Mouse (Mus musculus): ENCODE measurements at regions not wholly inside any gene's neighbourhood (a gene's known extent, or its start where the extent isn't known, plus 50 kb on each side); places are given as distances from the start of the nearest gene placed in this dataset.
A peak's percentile ranks its signal among the peaks of the same experiment; 100 is the strongest.

GRCm38 (mm10) chr1:129219098-129219497 is 54.0 kb upstream of the Thsd7b start:
- DNase-seq (ENCODE audit: low spot score) (no peak), ATAC-seq (ENCODE audit: low FRiP score, low read depth) (no peak)
- H3K27me3 ChIP-seq (ENCODE audit: control insufficient read depth, insufficient read depth, low read length), result no peaks in the 10 kb centered on the region
- no peak for TF ChIP-seq POLR2A (IDR thresholded peaks at IDR 0.05; ENCODE audit: borderline replicate concordance, extremely low read depth, insufficient read depth, insufficient read length)
- H3K4me3 ChIP-seq (replicated peaks; ENCODE audit: low read length), result no peak overlapping the region
- no peaks in the 10 kb centered on the region for H3K9me3 ChIP-seq (ENCODE audit: control insufficient read depth, low read length)
- no peak overlapping the region for H3K27ac ChIP-seq (replicated peaks; ENCODE audit: low read depth, low read length)
- 88% methylated on average over 2 of the region's 2 CpGs for WGBS
- H3K4me2 ChIP-seq (replicated peaks; ENCODE audit: low read depth, low read length, severe bottlenecking), result no peak overlapping the region
- no peak overlapping the region for H3K9ac ChIP-seq (ENCODE audit: low read depth, low read length, severe bottlenecking)
- H3K4me1 ChIP-seq (ENCODE audit: control insufficient read depth, insufficient read depth, low read length), result no peaks in the 10 kb centered on the region
- H3K36me3 ChIP-seq (ENCODE audit: control insufficient read depth, insufficient read depth, low read length), result no peaks in the 10 kb centered on the region

DNA sequence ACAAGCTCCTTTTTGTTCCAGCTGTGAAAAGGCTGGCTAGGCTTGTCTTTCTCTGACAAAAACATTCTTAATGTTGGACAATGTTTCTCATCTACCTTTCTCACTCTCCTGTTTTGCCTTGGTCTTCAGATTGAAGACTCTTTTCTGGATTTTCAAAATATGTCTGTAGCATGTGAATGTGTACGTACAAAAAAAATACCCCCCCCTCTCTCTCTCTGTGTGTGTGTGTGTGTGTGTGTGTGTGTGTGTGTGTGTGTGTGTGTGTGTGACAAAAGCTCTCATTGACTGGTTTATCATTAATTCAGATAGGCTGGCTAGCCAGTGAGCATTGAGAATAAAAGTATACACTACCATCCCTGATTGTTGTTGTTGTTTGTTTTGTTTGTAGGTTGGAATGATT is 64.3 kb upstream of the Thsd7b start:
- no peak overlapping the region for H3K4me3 ChIP-seq (replicated peaks; ENCODE audit: low read length)
- H3K36me3 ChIP-seq (ENCODE audit: control insufficient read depth, insufficient read depth, low read length), result no peaks in the 10 kb centered on the region
- no peaks in the 10 kb centered on the region for H3K27me3 ChIP-seq (ENCODE audit: control insufficient read depth, insufficient read depth, low read length)
- no peaks in the 10 kb centered on the region for H3K9me3 ChIP-seq (ENCODE audit: control insufficient read depth, low read length)
- H3K4me2 ChIP-seq (replicated peaks; ENCODE audit: low read depth, low read length, severe bottlenecking), result no peak overlapping the region
- no peak overlapping the region for H3K9ac ChIP-seq (ENCODE audit: low read depth, low read length, severe bottlenecking)
- no peaks in the 10 kb centered on the region for H3K4me1 ChIP-seq (ENCODE audit: control insufficient read depth, insufficient read depth, low read length)
- 100% methylated on average over 1 of the region's 1 CpGs for WGBS
- ATAC-seq (ENCODE audit: low FRiP score, low read depth) (no peak), DNase-seq (ENCODE audit: low spot score) (no peak)
- TF ChIP-seq POLR2A (IDR thresholded peaks at IDR 0.05; ENCODE audit: borderline replicate concordance, extremely low read depth, insufficient read depth, insufficient read length), result no peak
- no peak overlapping the region for H3K27ac ChIP-seq (replicated peaks; ENCODE audit: low read depth, low read length)

DNA sequence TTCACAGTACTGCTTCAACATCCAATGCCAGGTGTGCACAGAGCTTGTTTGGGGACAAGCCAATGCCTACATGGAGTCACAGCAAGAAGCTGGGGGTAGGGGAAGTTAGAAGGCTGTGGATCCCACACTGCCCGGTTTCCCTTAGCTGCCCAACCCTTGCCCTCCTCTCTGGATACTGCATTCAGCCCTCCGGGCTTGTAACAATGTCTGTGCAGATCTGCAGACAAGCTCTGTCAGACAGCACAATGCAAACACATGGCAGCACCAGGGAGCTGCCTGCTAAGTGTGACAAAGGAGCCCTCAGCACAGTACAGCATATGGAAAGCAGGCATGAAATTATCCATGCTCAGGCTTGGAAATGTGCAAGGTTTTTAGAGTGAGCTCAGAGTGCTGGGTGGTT is 64.7 kb upstream of the Thsd7b start:
- no peaks in the 10 kb centered on the region for H3K36me3 ChIP-seq (ENCODE audit: control insufficient read depth, insufficient read depth, low read length)
- no peak for TF ChIP-seq POLR2A (IDR thresholded peaks at IDR 0.05; ENCODE audit: borderline replicate concordance, extremely low read depth, insufficient read depth, insufficient read length)
- no peaks in the 10 kb centered on the region for H3K4me1 ChIP-seq (ENCODE audit: control insufficient read depth, insufficient read depth, low read length)
- DNase-seq (ENCODE audit: low spot score) (peak; percentile 14), ATAC-seq (ENCODE audit: low FRiP score, low read depth) (no peak; the same call in 1 of the 2 replicates)
- no peak overlapping the region for H3K9ac ChIP-seq (ENCODE audit: low read depth, low read length, severe bottlenecking)
- no peak overlapping the region for H3K27ac ChIP-seq (replicated peaks; ENCODE audit: low read depth, low read length)
- 65% methylated on average over 2 of the region's 2 CpGs for WGBS
- H3K4me3 ChIP-seq (replicated peaks; ENCODE audit: low read length), result no peak overlapping the region
- no peaks in the 10 kb centered on the region for H3K27me3 ChIP-seq (ENCODE audit: control insufficient read depth, insufficient read depth, low read length)
- no peak overlapping the region for H3K4me2 ChIP-seq (replicated peaks; ENCODE audit: low read depth, low read length, severe bottlenecking)
- no peaks in the 10 kb centered on the region for H3K9me3 ChIP-seq (ENCODE audit: control insufficient read depth, low read length)

- no peak for TF ChIP-seq POLR2A (IDR thresholded peaks at IDR 0.05; ENCODE audit: borderline replicate concordance, extremely low read depth, insufficient read depth, insufficient read length)
- Histone ChIP-seq H3K4me2 (replicated peaks; ENCODE audit: low read depth, low read length, severe bottlenecking) (no peak overlapping the region), H3K36me3 (ENCODE audit: control insufficient read depth, insufficient read depth, low read length) (no peaks in the 10 kb centered on the region), H3K4me3 (replicated peaks; ENCODE audit: low read length) (no peak overlapping the region), H3K27me3 (ENCODE audit: control insufficient read depth, insufficient read depth, low read length) (no peaks in the 10 kb centered on the region), H3K4me1 (ENCODE audit: control insufficient read depth, insufficient read depth, low read length) (no peaks in the 10 kb centered on the region), H3K27ac (replicated peaks; ENCODE audit: low read depth, low read length) (no peak overlapping the region), H3K9me3 (ENCODE audit: control insufficient read depth, low read length) (no peaks in the 10 kb centered on the region), H3K9ac (ENCODE audit: low read depth, low read length, severe bottlenecking) (no peak overlapping the region)
- no peak for ATAC-seq (ENCODE audit: low FRiP score, low read depth)
- no peak for DNase-seq (ENCODE audit: low spot score)
- WGBS, result 87% methylated on average over 5 of the region's 5 CpGs
Measured at GRCm38 (mm10) chr1:129207674-129208073, 65.4 kb upstream of the Thsd7b start.

DNA sequence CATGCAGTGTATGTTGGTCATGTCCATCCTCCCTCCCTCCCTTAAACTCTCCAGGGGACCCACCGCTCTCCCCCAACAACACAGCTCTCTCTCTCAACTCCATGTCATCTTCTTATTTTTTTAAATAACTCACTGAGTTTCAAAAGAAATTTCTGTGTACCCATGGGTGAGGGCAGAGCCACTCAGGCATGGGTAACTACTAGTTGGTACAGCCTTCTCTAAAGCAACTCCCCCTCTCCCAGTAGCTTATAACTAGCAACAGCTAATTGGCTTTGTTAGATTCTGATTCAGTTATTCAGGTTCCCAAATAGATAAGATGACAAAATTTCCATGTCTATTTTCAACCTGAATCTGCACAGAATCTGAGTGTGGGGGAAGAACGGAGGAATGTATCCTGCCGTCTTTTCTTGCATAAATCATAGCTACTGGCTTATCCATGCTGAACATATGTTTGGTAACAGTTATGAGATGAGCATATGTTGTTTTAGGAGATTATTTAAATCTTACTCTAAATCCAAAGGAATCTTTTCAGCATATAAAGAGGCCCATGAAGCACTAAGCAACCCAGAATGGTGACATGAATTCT is 92.8 kb upstream of the Thsd7b start:
- Histone ChIP-seq H3K4me3 (replicated peaks; ENCODE audit: low read length) (no peak overlapping the region), H3K9ac (ENCODE audit: low read depth, low read length, severe bottlenecking) (no peak overlapping the region), H3K27me3 (ENCODE audit: control insufficient read depth, insufficient read depth, low read length) (no peaks in the 10 kb centered on the region), H3K4me2 (replicated peaks; ENCODE audit: low read depth, low read length, severe bottlenecking) (no peak overlapping the region), H3K4me1 (ENCODE audit: control insufficient read depth, insufficient read depth, low read length) (no peaks in the 10 kb centered on the region), H3K9me3 (ENCODE audit: control insufficient read depth, low read length) (no peaks in the 10 kb centered on the region), H3K36me3 (ENCODE audit: control insufficient read depth, insufficient read depth, low read length) (no peaks in the 10 kb centered on the region), H3K27ac (replicated peaks; ENCODE audit: low read depth, low read length) (no peak overlapping the region)
- no peak for TF ChIP-seq POLR2A (IDR thresholded peaks at IDR 0.05; ENCODE audit: borderline replicate concordance, extremely low read depth, insufficient read depth, insufficient read length)
- 87% methylated on average over 3 of the region's 3 CpGs for WGBS
- ATAC-seq (ENCODE audit: low FRiP score, low read depth), result no peak
- no peak for DNase-seq (ENCODE audit: low spot score)

- Histone ChIP-seq H3K4me1 (ENCODE audit: control insufficient read depth, insufficient read depth, low read length) (no peaks in the 10 kb centered on the region), H3K36me3 (ENCODE audit: control insufficient read depth, insufficient read depth, low read length) (no peaks in the 10 kb centered on the region), H3K27ac (replicated peaks; ENCODE audit: low read depth, low read length) (no peak overlapping the region), H3K9me3 (ENCODE audit: control insufficient read depth, low read length) (no peaks in the 10 kb centered on the region), H3K9ac (ENCODE audit: low read depth, low read length, severe bottlenecking) (no peak overlapping the region), H3K27me3 (ENCODE audit: control insufficient read depth, insufficient read depth, low read length) (no peaks in the 10 kb centered on the region), H3K4me2 (replicated peaks; ENCODE audit: low read depth, low read length, severe bottlenecking) (no peak overlapping the region), H3K4me3 (replicated peaks; ENCODE audit: low read length) (no peak overlapping the region)
- 85% methylated on average over 8 of the region's 8 CpGs for WGBS
- ATAC-seq (ENCODE audit: low FRiP score, low read depth) (no peak), DNase-seq (ENCODE audit: low spot score) (no peak)
- TF ChIP-seq POLR2A (IDR thresholded peaks at IDR 0.05; ENCODE audit: borderline replicate concordance, extremely low read depth, insufficient read depth, insufficient read length), result no peak
Measured at GRCm38 (mm10) chr1:129169936-129170335, 103.2 kb upstream of the Thsd7b start.

Measured in limb, embryonic 14.5 days (tissue).